Mouse (Mus musculus) CD4-positive, CD25-positive, alpha-beta regulatory T cell, adult 4 months (primary cell): ENCODE data around the gene Bloc1s3. TPM values are rescaled to one million over a fixed set of nuclear protein-coding genes. Genes with fewer than 3 reads are reported as not detected.

Experiments
- ATAC-seq: one replicate; pipeline ENCODE4 v1.8.0; 2017
- polyA plus RNA-seq, 2 experiments: library from polyadenylated mRNA; unstranded; fragments of 100-300 nt; shearing (Covaris generic); gene quantifications; one replicate each; pipeline ENCODE4 v1.2.1; 2017

Gene Bloc1s3
- polyA plus RNA-seq, 2 experiments from 2014 or later = 0.37 to 0.86 TPM

GRCm38 (mm10) chr7:19473875-19474443, 34.2 kb downstream of the Bloc1s3 start:
- ATAC-seq = peak; percentile 32

GRCm38 (mm10) chr7:19472403-19472802, 35.8 kb downstream of the Bloc1s3 start:
- ATAC-seq = no peak

- no peak for ATAC-seq
Measured at GRCm38 (mm10) chr7:19470308-19470707, 37.9 kb downstream of the Bloc1s3 start.

GRCm38 (mm10) chr7:19469404-19469803, 38.8 kb downstream of the Bloc1s3 start:
- no peak for ATAC-seq

GRCm38 (mm10) chr7:19468279-19468678, 39.9 kb downstream of the Bloc1s3 start:
- no peak for ATAC-seq

GRCm38 (mm10) chr7:19467638-19468037, 40.5 kb downstream of the Bloc1s3 start:
- ATAC-seq = no peak

GRCm38 (mm10) chr7:19466602-19467145, 41.5 kb downstream of the Bloc1s3 start:
- ATAC-seq = no peak

GRCm38 (mm10) chr7:19464367-19465307, 43.5 kb downstream of the Bloc1s3 start:
- no peak for ATAC-seq

GRCm38 (mm10) chr7:19462884-19463381, 45.2 kb downstream of the Bloc1s3 start, which contains the start of gene Exoc3l2:
TSS of gene Exoc3l2 (plus strand) at chr7:19463331.
- ATAC-seq = no peak

- no peak for ATAC-seq
Measured at GRCm38 (mm10) chr7:19462443-19462842, 45.7 kb downstream of the Bloc1s3 start.

GRCm38 (mm10) chr7:19461488-19461887, 46.7 kb downstream of the Bloc1s3 start:
- ATAC-seq = no peak

GRCm38 (mm10) chr7:19460500-19460899, 47.7 kb downstream of the Bloc1s3 start:
- no peak for ATAC-seq

GRCm38 (mm10) chr7:19459144-19459870, 48.9 kb downstream of the Bloc1s3 start:
- ATAC-seq = no peak

GRCm38 (mm10) chr7:19458591-19459111, 49.5 kb downstream of the Bloc1s3 start, which contains the start of gene Mark4:
TSS of gene Mark4 (minus strand) at chr7:19458821.
- ATAC-seq = peak; percentile 76

GRCm38 (mm10) chr7:19458072-19458486, 50.1 kb downstream of the Bloc1s3 start:
- peak; percentile 68 for ATAC-seq

GRCm38 (mm10) chr7:19457414-19458071, 50.6 kb downstream of the Bloc1s3 start:
- peak; percentile 35 for ATAC-seq

GRCm38 (mm10) chr7:19456628-19457027, 51.5 kb downstream of the Bloc1s3 start:
- ATAC-seq = no peak

GRCm38 (mm10) chr7:19455819-19456495, 52.2 kb downstream of the Bloc1s3 start:
- no peak for ATAC-seq

- no peak for ATAC-seq
Measured at GRCm38 (mm10) chr7:19455186-19455585, 53.0 kb downstream of the Bloc1s3 start.
